Mouse (Mus musculus) megakaryocyte-erythroid progenitor cell, adult 5-6 weeks (primary cell): ENCODE results near the gene Mkln1. TPM values are rescaled to one million over a fixed set of nuclear protein-coding genes. Genes with fewer than 3 reads are reported as not detected.

ENCODE experiments used
- ATAC-seq: replicated peaks from 2 replicates; pipeline ENCODE4 v1.8.0; 2016; ENCODE audit warnings: mild to moderate bottlenecking, inconsistent platforms; ENCODE audit not compliant: severe bottlenecking, poor library complexity, low FRiP score, low TSS enrichment
- total RNA-seq, 2 experiments: library from RNA; stranded (forward) in 1 of 2; stranded (reverse) in 1 of 2; fragments of 200-1000, 215-1000 nt in 1 of 2; fragments of >200 nt in 1 of 2; fragmentation: Nextera tagmentation in 1 of 2; gene quantifications; 2 replicates each; pipeline ENCODE4 v1.2.3; 2014 to 2017

Mkln1 gene
- total RNA-seq (2014; fragmentation: Nextera tagmentation) (130 and 141 TPM in 2 replicates), total RNA-seq (2017) (186 and 215 TPM in 2 replicates)

DNA sequence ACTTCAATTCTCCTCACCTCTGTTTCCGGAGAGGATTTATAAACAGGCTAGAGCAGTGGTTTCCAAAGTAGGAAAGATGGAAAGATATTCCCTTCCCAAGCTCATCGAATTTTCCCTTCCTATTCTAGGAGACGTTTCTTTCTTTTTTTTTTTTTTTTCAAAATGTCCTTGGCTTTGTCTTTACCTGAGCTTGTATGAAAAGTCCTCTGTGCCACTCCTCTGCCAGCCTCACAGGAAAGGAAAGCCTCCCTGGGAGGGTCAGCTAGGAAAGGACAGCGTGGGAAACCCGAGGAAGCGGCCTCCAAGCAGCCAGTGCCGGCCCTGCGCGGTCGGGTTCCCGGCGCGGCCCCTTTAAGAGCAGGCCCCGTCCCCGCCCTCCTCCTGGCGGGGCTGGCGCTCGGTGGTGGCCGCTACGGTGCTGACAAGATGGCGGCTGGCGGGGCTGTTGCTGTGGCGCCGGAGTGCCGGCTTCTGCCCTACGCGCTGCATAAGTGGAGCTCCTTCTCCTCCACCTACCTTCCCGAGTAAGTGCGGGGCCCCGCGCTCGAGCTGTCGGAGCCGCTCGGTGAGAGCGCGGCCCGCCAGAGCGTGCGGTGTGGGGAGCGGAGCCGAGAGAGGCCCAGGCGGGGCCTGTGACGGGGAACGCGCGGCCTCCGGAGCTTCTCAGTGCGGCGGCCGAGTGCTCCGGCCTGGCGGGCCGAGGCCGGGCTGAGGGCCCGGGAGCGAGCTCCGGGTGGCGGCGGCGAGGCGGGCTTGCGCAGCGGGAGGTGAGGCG lies at the start of gene Mkln1:
Gene Mkln1 (plus strand): TSS at position 305 of the 775 bp plus-strand sequence.
- ATAC-seq: peak; percentile 82

DNA sequence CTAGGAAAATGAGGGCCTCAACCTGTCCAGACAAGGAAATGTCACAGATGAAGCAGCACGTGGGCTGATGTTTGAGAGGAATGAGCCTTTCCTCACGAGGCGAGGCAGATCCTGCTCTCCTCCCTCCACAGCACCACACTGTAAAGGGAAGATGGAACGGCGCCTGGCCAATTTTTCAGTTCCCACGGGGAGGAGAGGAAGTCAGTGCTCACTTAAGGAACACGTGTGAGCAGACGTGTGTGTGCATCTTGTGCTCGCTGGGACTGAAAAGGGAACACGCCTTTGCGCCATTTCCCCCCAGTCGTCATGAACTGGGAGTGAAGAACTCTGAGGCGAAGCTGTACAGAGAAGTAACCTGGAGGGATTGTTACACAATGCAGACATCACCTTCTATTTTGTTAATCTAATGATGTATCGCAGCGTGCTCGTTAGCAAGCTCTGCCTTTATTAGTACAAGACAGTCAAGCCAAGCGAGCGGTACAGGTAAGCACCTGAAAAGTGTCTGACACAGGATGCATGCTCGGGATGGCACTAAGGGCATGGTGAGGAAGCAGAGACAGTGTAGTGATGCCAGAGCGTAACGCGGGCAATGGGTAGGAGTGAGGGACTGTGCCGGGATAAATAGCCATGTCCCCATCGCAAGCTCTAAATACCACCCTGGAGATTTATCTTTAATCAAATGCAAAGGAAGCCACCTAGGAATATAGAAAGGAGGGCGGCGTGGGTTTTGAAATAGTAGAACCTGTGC lies 41.9 kb upstream of the Mkln1 start:
- ATAC-seq: no peak

DNA sequence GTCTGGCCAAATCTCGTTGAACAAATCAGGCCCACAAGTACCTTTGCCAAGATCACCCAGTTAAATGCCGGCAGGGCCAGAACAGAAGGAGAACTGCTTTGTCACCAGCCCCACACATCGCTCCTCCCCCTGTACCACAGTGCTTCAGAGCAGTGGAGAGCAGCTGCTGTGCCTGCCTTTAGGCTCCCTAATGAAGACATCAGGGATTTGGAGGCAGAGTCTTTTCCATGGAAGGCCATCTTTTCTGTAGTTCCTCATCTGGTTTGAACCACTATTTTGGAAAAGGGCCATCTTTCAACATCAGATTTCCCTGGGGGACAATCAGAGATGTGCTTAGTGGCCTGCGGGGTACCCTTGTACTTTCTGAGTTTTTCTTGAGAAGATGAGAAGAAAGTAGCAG lies 41.2 kb upstream of the Mkln1 start:
- no peak for ATAC-seq

DNA sequence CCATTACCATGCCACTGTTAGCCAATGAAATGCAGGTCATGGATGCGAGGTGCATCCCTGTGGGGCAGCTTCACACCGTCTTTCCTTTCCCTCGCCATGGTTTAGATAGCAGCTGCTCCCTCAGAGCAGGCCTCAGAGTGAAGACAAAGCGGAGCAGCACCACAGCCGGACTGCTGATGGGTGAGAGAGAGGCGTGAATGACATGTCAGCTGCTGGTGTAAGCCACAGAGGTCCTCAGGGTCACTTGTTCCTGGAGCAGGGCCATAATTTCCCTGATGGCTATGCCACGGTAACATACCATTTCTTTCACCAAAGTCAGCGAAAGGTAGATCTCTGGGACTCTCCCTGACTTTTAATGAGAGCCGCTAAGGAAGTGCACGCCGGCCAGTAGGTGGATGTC lies 35.9 kb upstream of the Mkln1 start:
- no peak for ATAC-seq

DNA sequence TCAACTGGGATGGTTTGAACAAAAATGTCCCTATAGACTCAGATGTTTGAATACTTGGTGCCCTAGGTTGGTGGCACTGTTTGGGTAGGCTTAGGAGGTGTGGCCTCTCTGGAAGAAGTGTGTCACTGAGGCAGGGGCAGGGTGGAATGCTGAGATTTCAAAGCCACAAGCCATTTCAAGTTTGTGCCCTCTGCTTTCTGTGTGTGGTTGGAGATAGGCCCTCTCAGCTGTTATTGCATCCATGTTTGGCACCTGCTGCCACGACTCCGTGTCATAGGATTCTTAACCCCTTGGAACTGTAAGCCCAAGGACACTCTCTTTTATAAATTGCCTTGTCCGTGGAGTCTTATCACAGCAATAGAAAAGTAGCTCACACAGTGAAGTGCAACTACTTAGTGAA lies 34.1 kb upstream of the Mkln1 start:
- ATAC-seq: no peak

DNA sequence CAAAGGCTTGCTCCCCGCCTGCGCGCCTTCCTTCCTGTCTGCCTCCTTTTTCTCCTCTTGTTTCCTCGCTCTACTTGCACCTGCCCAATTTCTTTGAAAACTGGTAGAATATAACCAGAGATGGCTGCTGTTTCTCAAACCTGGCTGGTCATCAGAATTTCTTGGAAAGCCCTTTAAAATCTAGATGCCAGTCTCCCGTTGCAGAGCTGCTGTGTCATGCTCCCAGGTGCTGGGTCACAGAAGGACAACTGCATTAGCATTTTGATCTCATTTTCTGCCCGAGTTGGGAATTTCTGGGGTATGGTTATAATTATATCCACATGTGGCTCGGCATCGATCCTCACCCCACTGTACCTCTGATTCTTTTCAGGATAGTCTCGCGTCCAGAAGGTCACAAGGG lies 30.6 kb upstream of the Mkln1 start:
- ATAC-seq: no peak

DNA sequence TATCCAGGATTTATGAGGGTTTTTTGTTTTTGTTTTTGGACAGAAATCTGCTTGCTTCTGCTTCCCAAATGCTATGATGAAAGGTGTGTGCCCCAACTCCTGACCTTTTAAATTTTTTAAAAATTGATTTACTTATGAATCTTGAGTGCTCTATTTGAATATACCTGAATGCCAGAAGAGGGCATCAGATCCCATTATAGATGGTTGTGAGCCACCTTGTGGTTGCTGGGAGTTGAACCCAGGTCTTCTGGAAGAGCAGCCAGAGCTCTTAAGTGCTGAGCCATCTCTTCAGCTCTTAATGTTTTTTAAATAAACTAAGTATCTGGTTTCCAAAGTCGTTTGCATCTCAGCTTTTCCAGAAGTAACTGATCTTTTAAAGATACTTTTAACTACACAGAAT lies 30.0 kb upstream of the Mkln1 start:
- no peak for ATAC-seq

DNA sequence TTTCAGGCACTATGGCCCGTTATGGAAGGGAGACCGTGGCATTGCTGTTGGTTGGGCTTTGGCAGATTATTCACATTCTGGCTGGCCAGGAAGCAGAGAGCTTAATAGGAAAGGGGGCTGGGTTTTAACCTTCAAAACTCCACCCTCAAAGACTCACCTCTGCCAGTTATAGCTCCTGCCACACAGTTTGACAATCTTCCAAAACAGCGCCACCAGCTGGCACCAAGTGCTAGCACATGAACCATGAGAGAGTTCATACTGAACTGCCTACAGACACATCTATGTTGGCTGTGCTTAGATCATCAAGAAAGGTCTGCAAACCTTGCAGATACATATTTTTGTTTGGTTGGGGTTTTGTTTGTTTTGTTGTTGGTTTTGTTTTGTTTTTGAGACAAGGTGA lies 28.7 kb upstream of the Mkln1 start:
- ATAC-seq: peak; percentile 63; the same call in 1 of the 2 replicates

DNA sequence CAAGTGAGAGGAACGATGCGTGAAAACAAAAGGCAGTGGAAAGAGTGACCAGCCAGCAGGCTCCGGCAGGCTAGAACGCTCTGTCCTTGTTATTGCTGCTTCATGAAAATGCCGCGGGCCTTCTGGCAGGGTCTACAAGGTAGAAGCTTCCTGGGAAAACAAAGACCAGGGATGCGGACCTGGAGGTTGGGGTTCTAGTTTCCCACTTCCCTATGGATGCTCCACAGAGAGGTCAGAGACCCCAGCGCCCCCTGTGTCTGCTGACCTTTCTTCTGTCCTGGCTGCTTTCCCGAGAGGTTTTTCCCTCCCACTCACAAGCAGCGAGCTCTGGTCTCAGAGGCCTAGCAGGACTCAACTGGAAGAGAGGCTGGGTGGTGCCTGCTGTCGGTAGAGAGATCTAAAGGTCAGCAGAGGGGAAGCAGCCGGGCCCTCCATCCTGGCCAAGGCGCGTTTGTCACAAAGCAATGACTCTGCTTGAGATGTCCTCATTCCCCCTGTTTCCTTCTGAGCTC lies 27.9 kb upstream of the Mkln1 start:
- ATAC-seq: no peak

DNA sequence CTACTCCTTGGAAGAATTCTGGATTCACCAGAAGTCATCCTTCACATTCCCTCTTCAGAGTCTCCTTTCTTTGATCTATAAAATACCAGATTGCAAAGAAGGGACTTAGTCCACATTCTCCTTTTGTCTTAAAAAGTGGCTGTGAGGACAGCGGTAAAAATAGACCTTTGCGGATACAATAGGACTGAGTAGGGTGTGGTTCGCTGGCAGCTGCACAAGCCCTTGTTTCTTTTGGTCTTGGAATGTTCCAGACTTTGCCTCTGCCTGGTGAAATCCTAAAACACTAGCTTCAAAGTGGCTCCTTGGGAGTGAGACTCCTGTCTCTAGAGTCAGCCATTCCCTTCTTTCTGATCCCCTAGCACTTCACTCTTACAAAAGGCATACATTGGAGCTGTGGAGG lies 27.4 kb upstream of the Mkln1 start:
- ATAC-seq: no peak

DNA sequence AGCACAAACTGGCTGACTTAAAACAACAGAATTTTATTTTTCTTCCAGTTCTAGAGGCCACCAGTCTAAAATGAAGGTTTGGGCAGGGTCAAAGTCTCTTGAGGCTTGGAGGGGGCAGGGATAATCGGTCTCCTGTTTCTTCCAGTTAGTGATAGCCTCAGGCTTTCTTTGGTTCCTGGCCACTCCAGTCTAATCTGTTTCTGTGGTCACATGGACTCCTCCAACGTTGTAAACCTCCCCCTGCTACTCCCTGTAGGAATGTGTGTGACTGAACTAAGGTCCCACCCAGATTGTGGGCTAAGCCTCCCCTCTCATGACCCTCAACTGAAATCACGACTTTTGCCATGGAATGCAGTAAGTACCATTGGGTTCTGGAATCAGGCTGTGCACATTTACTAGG lies 25.9 kb upstream of the Mkln1 start:
- ATAC-seq: no peak

DNA sequence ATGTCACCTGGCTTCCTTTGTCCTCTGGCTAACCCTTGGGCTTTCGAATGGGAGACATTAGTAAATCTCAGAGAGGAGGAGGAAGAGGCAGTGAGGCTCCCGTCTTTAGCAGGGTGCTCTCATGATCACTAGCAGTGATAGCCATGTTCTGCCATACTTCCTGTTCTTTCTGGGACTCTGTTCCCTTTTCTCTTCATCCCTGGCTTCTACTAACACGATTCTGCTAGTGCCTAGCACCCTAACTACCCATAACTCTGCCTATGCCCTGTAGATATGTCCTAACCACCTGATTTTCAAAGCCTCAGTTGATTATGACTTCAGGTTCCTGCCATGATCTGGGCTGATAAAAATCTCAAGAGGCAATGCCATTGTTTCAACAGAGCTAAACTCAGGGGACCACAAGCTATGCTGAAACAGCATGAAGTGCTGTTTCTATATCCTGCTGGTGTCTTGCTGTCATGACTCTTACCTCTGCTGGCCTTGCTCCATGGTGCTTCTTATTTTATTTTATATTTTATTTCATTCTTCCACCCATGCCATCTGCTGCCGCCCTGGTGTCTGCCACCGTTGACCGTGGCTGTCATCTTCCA lies 25.4 kb upstream of the Mkln1 start:
- no peak for ATAC-seq

DNA sequence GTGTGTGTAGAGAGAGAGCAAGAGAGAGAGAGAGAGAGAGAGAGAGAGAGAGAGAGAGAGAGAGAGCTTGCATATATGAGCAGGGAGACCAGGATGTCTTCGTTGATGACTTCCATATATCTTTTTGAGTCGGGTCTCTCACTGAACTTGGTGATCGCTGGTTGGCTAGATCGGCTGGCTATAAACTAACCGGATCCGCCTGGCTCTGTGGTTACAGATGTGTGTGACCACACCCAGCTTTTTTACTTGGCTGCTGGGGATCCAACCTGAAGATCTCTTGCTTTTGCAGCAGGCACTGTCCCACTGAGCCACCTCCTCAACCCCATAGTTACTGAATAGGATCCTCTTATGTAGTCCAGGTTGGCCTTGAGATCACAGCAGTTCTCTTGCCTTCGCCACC lies 15.5 kb upstream of the Mkln1 start:
- ATAC-seq: peak; percentile 74; the same call in 1 of the 2 replicates

DNA sequence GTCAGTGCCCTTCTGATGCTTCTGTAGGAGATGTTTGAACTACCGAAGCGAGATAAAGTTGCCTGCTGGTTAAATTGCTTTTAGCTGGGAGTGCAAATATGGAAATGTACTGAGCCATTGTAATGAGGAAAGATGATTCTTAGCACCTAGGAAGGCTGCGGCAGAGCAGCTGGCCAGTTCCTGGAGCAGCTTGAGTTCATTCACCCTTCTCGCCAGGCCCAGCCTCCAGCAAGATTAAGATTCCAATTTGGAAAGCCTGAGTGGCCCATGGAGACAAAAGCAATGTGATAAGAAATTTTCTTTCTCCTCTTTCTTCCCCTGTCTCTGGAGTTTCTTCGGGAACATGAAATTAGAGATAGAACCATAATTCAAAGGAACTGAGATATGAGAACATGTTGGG lies 13.7 kb upstream of the Mkln1 start:
- no peak for ATAC-seq

DNA sequence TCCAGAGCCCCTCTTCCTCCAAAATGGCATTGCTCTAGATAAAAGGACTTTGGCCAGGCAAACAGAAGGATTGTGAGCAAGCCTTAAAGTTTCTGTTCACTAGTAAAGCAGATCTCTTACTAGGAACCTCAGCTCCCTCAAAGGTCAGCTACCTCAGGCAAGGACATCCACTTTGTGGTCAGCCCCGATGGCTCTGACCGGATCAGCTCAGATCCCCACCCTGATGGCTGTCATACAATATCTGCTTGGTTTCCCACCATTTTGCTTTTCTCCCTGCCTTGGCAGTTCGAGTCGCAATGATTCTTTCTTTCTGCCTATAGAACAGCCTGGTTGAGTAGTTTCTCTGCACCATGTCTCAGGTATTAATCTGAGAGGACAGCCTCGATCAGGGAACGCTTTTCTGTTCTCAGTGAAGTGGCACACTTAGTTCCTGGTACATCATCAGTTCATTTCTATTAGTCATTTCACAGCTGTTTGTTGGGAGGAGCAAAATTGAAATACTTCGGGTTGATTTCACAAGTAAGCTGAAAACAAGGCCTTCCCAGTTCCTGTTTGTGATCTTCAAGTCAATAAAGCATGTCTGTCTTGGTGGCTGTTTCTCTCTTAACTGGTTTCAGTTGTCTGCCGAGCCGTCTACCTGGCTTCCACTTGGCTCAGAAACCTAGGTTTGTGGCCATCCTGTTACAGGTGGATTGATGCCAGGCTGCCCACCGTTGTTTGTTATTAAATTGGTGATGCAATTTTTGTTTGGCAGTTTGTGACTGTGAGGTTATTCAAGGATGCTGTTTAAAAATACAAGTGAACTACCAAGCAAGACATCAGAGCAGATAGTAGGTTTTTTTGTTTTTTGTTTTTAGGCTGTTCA lies 13.0 kb upstream of the Mkln1 start:
- no peak for ATAC-seq

DNA sequence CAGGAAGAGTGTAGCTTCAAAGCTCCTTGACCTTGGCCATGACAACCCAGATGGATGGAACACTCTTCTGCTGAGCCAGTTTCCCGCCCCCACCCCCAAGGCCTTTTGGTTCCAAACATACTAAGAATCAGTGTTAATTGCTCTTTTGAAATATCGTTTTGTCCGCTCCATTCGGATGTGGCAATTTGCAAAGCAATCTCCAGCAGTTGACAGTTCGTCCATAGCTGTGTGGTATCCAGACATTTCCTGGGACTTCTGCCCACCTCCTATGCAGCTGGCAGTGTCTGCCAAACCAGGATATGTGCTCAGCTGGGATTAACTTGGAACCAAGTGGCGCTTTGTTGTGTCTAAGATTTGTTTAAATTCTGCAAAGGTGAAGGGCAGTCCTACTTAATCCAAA lies 8.8 kb upstream of the Mkln1 start:
- ATAC-seq: no peak

DNA sequence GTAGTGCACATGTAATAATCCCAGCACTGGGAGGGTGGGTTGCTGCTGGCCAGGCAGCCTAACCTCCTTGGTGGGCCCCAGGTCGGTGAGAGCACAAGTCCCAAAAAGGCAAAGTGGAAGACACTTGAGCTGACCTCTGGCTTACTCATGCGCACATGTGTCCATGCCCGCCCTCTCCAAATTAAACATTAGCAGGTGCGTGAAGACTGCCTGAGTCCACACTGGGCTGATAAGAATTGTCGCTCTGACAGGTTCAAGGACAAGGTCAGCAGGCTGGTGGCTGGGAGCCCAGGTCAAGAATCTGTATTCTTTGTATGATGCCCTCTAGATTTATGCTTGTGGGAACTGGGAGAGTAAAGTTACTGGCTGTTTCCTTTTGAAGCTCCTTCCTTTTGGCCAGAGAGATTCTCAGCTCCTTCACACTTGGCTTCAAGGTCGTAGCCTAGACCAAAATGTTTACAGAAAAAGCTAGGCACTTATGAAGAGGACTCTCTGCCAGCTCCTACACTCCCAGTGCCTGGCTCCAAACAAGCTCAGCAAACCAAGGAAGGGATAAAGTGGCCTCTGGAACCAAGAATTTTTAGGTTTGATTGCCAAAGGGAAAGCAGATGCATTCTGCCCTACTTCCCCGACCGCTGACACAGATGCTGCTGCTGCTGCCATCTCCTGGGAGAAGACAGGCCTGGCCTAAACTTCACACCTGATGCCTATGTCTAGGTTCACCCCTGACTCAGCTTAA lies 8.1 kb upstream of the Mkln1 start:
- ATAC-seq: no peak

DNA sequence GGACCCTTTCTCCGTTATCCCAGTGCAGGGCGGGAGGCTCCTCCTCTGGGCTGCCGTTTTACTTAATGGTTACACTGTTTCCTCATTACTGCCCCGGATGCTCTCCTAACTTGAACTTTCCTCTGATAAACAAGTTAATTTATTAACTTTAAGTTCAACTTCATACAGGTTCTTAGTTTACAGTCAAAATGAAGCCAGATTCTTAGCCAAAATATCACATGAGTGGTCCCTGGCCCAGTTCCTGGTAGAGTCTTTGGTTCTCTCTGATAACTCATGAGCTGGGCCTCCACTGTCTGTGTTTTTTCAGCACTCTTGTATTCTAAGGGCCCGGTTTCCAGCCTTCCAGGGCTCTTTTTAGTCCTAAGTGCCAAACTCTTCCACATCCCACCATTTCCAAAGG lies 5.7 kb upstream of the Mkln1 start:
- ATAC-seq: no peak

DNA sequence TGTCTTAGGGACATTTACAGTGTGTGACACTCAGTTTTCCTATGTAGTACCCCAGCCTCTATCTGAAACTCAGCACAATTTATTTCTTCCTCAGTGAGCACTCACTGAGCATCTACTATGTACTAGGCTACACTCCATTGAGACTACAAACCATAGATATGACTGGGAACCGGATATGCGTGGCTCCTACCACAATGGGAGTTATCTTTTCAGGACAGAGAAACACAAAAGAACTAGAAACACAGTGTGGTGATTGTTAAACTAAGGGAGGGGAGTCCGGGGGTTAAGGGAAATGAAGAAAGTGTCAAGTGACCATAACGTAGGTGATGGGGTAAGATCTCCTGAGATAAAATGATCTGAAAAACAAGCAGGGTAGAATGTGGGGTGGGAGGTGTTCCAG lies 2.4 kb upstream of the Mkln1 start:
- ATAC-seq: peak; percentile 20; the same call in 1 of the 2 replicates
